Mouse (Mus musculus) erythroblast, embryonic 14.5 days (primary cell): Measurements from ENCODE around the gene Slc25a53.

Experiments used
- GATA1 ChIP-seq: IDR thresholded peaks from 2 replicates; pipeline ENCODE4 v1.6.1; 2012; ENCODE audit warnings: low read length, inconsistent platforms, mixed read lengths
- TAL1 ChIP-seq: IDR thresholded peaks from 3 replicates; pipeline ENCODE4 v1.6.1; 2012; ENCODE audit warnings: low read length, inconsistent platforms, mixed read lengths

DNA sequence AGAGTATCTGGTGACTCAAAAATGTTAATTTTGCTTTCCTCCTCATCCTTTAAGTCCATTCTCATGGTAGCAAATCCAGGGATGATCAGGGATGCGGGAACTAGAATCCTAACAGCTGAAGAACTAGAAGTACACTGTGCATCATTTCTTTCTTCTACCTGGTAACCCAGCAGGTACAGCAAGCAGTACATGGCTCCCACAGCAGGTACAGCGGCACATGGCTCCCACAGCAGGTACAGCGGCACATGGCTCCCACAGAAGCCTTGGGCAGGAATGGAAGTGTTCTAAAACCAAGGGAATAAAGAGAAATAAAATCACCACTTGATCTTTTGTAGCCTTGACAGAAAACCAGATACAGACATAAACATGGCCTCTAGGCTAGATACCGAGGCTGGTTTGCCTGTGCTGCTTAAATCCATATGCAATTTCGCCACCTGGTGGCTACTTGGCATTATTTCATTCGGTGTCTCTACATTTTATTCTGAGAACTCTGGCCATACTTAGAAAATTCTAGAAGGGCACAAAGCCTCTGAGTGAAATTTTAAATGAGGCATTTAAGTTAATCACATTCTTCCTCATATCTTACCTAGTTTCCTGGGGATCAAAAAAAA, 22.9 kb downstream of the Slc25a53 start:
- TF ChIP-seq GATA1 (no peak), TAL1 (no peak)
